Mouse (Mus musculus): ENCODE data around the gene Zfp853. TPM values are rescaled to one million over a fixed set of nuclear protein-coding genes. Genes with fewer than 3 reads are reported as not detected.

Gene Zfp853
- polyA plus RNA-seq, 1 experiment from 2014 or later = 0.05 TPM

DNA sequence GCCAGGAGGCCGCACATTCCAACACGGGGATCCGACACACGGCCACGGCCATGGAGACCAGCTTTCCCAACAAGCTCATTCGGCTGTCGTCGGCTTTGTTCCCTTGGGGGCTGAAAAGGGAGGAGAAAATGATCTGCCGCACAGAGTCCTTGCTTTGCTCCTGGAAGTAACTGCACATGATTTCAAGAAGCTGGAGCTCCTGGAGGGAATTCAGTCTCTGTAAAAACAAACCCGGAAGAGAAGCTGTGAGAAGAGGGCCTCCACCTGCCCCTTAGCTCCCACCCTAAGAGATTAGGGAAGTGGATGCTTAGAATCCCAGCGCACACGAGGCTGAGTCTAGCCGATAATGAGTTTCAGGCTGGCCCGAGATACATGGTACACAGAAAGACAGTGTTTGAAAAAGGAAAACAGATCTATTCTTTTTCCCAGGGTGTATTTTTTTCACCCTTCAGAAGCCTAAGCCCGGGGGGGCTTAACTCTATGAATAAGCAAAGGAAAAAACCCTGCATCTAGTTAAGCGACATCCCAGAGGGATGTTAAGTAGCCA, 20.8 kb upstream of the Zfp853 start:
- H3K27me3 ChIP-seq = no peaks in the 10 kb centered on the region
- H3K36me3 ChIP-seq = peaks cover 74% of the 10 kb centered on the region
- H3K27ac ChIP-seq = peak overlapping the region; percentile 98
- H3K4me2 ChIP-seq (replicated peaks) = peak overlapping the region; percentile 93
- under 1% methylated on average over 16 of the region's 16 CpGs for WGBS
- H3K4me1 ChIP-seq (replicated peaks) = peaks cover 42% of the 10 kb centered on the region
- peak; percentile 38 for ATAC-seq
- no peaks in the 10 kb centered on the region for H3K9me3 ChIP-seq
- peak overlapping the region; percentile 98 for H3K9ac ChIP-seq (replicated peaks)
- peak overlapping the region; percentile 91 for H3K4me3 ChIP-seq (replicated peaks)

DNA sequence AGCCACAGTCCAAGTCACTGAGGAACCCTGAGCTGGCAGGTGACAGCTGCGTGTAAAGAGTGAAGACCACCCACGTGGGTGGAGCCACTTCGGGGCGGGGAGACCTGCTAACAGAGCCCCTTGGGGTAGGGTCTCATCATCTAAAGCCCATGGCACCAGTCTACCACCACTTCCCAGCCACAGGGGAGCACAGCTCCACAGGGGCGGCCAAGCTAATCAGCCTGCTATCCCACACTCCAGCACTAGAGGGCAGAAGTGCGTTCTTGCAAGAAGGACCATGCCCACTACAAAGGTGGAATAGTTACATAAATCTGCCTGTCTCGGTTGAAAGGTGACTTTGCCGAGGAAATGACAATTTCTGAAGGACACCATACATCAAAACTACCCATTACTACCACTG, 18.5 kb upstream of the Zfp853 start:
- ATAC-seq = no peak
- Histone ChIP-seq H3K9ac (replicated peaks) (no peak overlapping the region), H3K9me3 (no peaks in the 10 kb centered on the region), H3K27ac (no peak overlapping the region), H3K27me3 (no peaks in the 10 kb centered on the region), H3K4me3 (replicated peaks) (no peak overlapping the region), H3K4me2 (replicated peaks) (no peak overlapping the region), H3K4me1 (replicated peaks) (peaks cover 46% of the 10 kb centered on the region), H3K36me3 (peaks cover 75% of the 10 kb centered on the region)
- 68% methylated on average over 8 of the region's 8 CpGs for WGBS

DNA sequence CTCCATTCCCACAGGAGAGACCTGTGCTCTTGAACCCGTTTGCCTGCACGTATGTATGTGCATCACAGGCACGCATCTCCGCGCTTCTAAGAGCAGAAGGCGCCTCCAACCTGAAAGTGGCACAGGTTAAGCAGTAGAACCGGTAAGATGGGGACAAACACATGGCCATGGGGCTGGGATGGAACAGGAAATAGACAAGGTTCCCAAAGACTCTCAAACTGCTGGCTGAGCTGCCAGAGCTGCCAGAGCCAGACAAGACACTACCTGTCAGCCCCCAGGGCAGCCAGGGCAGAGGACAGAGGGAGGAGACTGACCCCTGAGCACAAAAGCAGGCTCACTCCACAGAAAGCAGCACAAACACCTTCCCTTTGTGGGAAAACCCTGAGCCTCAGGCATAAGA, 16.5 kb upstream of the Zfp853 start:
- 96% methylated on average over 7 of the region's 7 CpGs for WGBS
- ATAC-seq = no peak

DNA sequence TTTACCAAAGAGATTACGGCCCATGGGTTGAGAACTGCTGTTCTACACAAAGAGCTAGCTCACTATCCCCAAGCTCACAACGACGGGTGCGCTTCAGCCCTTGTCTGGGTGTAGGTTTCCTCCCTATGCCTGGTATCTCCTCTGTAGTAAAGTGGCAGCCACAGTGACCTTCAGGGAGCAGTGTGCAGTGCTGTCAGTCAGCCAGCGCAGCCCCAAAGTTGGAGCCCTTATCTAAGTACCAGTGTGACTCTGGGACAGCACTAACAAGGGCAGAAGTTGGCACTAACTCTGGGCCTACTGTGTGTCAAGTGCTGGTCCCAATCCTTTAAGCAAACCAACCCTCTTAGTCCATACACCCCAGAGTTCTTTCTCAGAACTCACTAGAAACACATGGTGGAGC, 15.4 kb upstream of the Zfp853 start:
- H3K27me3 ChIP-seq = no peaks in the 10 kb centered on the region
- H3K4me2 ChIP-seq (replicated peaks) = no peak overlapping the region
- H3K4me1 ChIP-seq (replicated peaks) = peaks cover 39% of the 10 kb centered on the region
- H3K36me3 ChIP-seq = peaks cover 92% of the 10 kb centered on the region
- H3K9ac ChIP-seq (replicated peaks) = no peak overlapping the region
- no peaks in the 10 kb centered on the region for H3K9me3 ChIP-seq
- H3K4me3 ChIP-seq (replicated peaks) = no peak overlapping the region
- 91% methylated on average over 5 of the region's 5 CpGs for WGBS
- no peak for ATAC-seq
- no peak overlapping the region for H3K27ac ChIP-seq

More for the DNA sequence above, 16.5 kb upstream of the Zfp853 start:
- H3K9me3 ChIP-seq = no peaks in the 10 kb centered on the region
- no peak overlapping the region for H3K9ac ChIP-seq (replicated peaks)
- H3K4me1 ChIP-seq (replicated peaks) = peaks cover 44% of the 10 kb centered on the region
- H3K36me3 ChIP-seq = peaks cover 83% of the 10 kb centered on the region
- H3K27me3 ChIP-seq = no peaks in the 10 kb centered on the region
- no peak overlapping the region for H3K4me2 ChIP-seq (replicated peaks)
- no peak overlapping the region for H3K27ac ChIP-seq
- no peak overlapping the region for H3K4me3 ChIP-seq (replicated peaks)

DNA sequence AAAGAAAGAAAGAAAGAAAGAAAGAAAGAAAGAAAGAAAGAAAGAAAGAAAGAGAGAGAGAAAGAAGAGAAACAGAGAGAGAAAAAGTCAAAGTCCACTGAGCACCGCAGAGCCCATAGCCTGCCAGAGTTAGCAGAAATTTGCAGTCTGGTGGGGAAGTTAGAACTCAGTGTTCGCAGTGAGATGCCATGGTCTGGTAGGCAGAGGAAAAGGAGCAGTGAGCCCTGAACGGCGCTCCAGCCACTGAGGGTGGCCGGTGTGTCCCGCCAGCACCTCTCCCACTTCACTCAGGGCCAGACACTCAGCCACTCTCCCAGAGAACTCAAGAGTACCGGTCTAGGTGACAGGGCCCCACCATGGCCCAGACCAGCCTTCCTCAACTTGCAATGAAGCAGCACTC, 10.8 kb upstream of the Zfp853 start:
- Histone ChIP-seq H3K4me3 (replicated peaks) (no peak overlapping the region), H3K4me1 (replicated peaks) (peaks cover 5% of the 10 kb centered on the region), H3K27ac (no peak overlapping the region), H3K9me3 (no peaks in the 10 kb centered on the region), H3K9ac (replicated peaks) (no peak overlapping the region), H3K27me3 (no peaks in the 10 kb centered on the region), H3K4me2 (replicated peaks) (no peak overlapping the region), H3K36me3 (peaks cover 98% of the 10 kb centered on the region)
- no peak for ATAC-seq
- 90% methylated on average over 7 of the region's 7 CpGs for WGBS

DNA sequence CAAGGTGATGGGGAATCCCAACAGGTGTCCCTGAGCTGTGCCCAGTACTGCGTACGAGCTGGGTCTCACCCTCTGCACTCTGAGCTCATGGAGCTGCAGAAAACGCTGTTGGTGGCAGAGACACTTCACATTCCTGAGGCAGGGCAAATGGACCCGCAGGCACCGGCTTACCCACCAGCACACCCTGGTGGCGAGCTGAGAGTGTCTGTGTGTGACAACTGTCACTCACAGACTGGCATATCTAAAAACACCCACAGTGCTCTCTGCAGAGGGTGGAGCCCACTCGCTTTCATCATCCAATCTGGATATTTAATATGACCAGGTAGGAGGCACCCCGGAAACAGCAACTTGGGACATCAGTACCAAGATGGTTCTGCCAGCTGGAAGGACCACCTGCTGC, 7.9 kb upstream of the Zfp853 start:
- Histone ChIP-seq H3K27ac (no peak overlapping the region), H3K4me2 (replicated peaks) (no peak overlapping the region), H3K27me3 (no peaks in the 10 kb centered on the region), H3K9me3 (no peaks in the 10 kb centered on the region), H3K4me3 (replicated peaks) (no peak overlapping the region), H3K4me1 (replicated peaks) (no peaks in the 10 kb centered on the region; the same call in 1 of the 2 replicates), H3K36me3 (peaks cover 85% of the 10 kb centered on the region), H3K9ac (replicated peaks) (no peak overlapping the region)
- no peak for ATAC-seq
- 80% methylated on average over 8 of the region's 8 CpGs for WGBS

DNA sequence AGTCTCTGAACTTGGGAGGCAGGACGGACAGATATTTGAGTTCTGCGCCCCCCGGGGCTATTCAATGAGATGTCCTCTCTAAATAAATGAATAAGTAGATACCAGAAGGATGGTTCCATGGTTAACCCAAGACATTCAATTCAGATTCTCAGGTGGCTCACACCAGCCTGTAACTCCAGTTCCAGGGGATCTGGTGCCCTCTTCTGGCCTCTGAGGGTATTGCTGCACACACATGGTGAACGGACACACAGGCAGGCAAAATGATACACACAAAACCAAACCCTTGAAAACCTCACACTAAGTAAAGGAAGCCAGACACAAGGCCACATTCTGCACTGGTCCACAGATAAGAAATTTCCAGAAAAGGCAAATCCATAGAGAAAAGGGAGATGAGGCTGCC, 6.3 kb upstream of the Zfp853 start:
- H3K4me2 ChIP-seq (replicated peaks) = no peak overlapping the region
- no peaks in the 10 kb centered on the region for H3K4me1 ChIP-seq (replicated peaks)
- no peak for ATAC-seq
- no peak overlapping the region for H3K27ac ChIP-seq
- H3K9ac ChIP-seq (replicated peaks) = no peak overlapping the region
- H3K9me3 ChIP-seq = no peaks in the 10 kb centered on the region
- peaks cover 76% of the 10 kb centered on the region for H3K36me3 ChIP-seq
- WGBS = 93% methylated on average over 4 of the region's 4 CpGs
- H3K27me3 ChIP-seq = no peaks in the 10 kb centered on the region
- H3K4me3 ChIP-seq (replicated peaks) = no peak overlapping the region

DNA sequence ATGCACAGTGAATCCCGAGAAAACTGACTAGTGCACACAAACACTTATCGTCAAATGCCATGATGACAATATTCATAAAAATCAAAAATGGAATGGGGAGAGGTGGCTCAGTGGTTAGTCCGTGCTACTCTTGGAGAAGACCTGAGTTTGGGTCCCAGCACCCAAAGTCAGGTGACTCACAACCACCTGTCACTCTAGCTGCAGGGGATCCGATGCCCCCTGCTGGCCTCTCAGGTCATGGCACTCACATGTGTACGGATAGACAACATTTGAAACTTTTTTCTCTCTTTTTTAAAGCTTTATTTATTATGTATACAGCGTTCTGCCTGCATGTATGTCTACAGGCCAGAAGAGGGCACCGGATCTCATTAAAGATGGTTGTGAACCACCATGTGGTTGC, 5.0 kb upstream of the Zfp853 start:
- Histone ChIP-seq H3K9ac (replicated peaks) (no peak overlapping the region), H3K36me3 (peaks cover 66% of the 10 kb centered on the region), H3K9me3 (no peaks in the 10 kb centered on the region), H3K4me1 (replicated peaks) (peaks cover 5% of the 10 kb centered on the region), H3K4me3 (replicated peaks) (no peak overlapping the region), H3K27ac (no peak overlapping the region), H3K4me2 (replicated peaks) (no peak overlapping the region), H3K27me3 (peaks cover 13% of the 10 kb centered on the region)
- ATAC-seq = no peak
- WGBS = 92% methylated on average over 7 of the region's 7 CpGs

DNA sequence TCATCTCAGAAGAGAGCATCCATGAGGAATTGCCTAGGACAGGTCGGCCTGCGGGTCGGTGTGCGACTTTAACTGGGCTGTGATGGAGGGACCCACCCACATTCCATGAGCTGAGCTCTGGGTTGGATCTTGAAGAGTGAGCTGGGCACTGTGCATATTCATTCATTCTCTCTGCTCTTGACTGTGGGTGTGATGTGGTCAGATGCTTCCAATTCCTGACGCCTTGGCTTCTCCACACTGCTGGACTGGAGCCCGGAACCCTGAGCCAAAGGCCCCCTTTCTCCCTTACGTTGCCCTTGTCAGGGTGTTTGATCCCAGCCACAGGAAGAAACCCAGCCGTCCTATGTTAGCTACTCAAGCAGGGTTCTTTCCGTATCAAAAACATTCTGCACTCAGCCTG, 4.6 kb upstream of the Zfp853 start:
- WGBS = 96% methylated on average over 9 of the region's 9 CpGs
- Histone ChIP-seq H3K9ac (replicated peaks) (no peak overlapping the region), H3K4me3 (replicated peaks) (no peak overlapping the region), H3K36me3 (peaks cover 61% of the 10 kb centered on the region), H3K4me1 (replicated peaks) (peaks cover 9% of the 10 kb centered on the region), H3K27ac (no peak overlapping the region), H3K9me3 (no peaks in the 10 kb centered on the region), H3K27me3 (peaks cover 17% of the 10 kb centered on the region), H3K4me2 (replicated peaks) (no peak overlapping the region)
- ATAC-seq = no peak

DNA sequence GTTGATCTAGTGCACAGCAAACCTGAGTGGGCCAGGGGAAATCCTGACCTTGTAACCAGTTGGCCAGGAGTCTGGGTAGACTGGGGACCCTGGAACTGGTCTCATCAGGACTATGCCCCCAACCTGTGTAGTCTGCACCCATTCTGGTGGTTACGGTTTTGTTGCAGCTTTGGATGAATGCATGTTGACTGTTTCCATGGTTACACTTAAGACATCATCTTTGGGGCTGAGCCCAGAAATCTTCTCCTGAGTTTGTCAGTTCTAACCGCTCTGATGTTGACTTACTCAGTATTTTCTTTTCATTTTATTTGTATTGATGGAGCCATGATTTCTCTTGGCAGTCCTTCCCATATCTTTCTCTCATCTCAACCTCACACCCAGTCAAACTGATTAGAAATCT, 1.9 kb upstream of the Zfp853 start:
- peaks cover 35% of the 10 kb centered on the region for H3K36me3 ChIP-seq
- 95% methylated on average over 2 of the region's 2 CpGs for WGBS
- H3K27me3 ChIP-seq = peaks cover 43% of the 10 kb centered on the region
- no peak overlapping the region for H3K4me3 ChIP-seq (replicated peaks)
- no peak overlapping the region for H3K4me2 ChIP-seq (replicated peaks)
- no peak overlapping the region for H3K9ac ChIP-seq (replicated peaks)
- H3K27ac ChIP-seq = no peak overlapping the region
- H3K4me1 ChIP-seq (replicated peaks) = peaks cover 11% of the 10 kb centered on the region
- H3K9me3 ChIP-seq = no peaks in the 10 kb centered on the region
- no peak for ATAC-seq

DNA sequence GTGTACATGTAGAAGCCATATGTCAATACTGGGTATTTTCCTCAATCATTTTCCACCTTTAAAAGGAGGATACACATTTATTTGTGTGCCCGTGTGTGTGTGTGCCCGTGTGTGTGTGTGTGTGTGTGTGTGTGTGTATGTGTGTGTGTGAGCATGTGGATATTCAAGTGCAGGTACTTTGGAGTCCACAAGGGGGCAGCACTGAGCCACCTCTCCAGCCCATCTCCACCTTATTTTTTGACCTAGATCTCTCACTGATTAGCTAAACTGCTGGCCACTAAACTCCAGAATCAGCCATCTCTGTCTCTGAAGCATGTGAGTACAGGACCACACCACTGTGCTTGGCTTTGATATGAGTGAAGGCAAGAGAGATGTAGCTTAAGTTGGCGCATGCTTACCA, 1.4 kb upstream of the Zfp853 start:
- 92% methylated on average over 3 of the region's 3 CpGs for WGBS
- Histone ChIP-seq H3K4me1 (replicated peaks) (peaks cover 11% of the 10 kb centered on the region), H3K27me3 (peaks cover 48% of the 10 kb centered on the region), H3K9ac (replicated peaks) (no peak overlapping the region), H3K9me3 (no peaks in the 10 kb centered on the region), H3K27ac (no peak overlapping the region), H3K4me2 (replicated peaks) (no peak overlapping the region), H3K36me3 (peaks cover 30% of the 10 kb centered on the region), H3K4me3 (replicated peaks) (no peak overlapping the region)
- ATAC-seq = no peak

DNA sequence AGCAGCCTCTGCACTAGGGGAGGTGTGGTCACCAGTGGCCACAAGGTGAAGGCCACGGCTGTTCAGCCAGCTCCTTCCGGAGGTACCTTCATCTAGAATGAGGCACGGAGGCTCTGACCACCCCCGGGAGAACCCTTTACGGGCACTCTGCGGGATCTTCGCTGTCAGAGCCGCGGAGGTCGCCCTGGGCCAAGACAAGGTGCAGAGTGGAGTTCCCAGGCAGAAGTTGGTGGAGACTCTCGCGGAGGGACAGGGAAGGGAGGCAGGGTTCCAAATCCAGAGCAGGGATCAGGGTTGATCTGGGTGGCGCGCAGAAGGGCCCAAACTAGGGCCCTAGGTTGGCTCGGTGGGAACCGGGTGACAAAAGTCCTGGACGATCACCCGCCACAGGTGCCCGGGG, 544 bp downstream of the Zfp853 start:
- Histone ChIP-seq H3K9ac (replicated peaks) (peak overlapping the region; percentile 65), H3K27ac (no peak overlapping the region), H3K36me3 (peaks cover 10% of the 10 kb centered on the region), H3K4me3 (replicated peaks) (peak overlapping the region; percentile 43), H3K27me3 (peaks cover 68% of the 10 kb centered on the region), H3K4me2 (replicated peaks) (peak overlapping the region; percentile 69), H3K9me3 (no peaks in the 10 kb centered on the region), H3K4me1 (replicated peaks) (peaks cover 18% of the 10 kb centered on the region)
- 3% methylated on average over 18 of the region's 19 CpGs for WGBS
- peak; percentile 7; the same call in 1 of the 2 replicates for ATAC-seq

DNA sequence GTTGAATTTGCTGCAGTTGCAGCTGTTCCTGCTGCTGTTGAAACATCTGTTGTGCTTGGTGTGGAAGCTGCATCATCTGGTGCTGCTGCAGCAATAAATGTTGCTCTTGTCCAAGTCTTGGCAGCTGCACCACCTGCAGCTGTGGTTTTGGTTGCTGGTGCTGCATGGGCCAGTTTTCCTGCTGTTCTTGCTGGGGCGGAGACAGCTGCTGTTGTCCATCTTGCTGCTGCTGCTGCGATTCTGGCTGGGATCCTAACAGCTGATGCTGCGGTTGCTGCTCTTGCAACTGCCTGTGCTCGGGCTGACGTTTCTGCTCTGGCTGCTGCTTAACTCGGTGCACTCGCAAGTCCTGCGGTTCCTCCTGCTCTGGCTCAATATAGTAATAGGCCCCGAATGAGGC, 4.1 kb downstream of the Zfp853 start:
- Histone ChIP-seq H3K9me3 (no peaks in the 10 kb centered on the region), H3K27me3 (peaks cover 89% of the 10 kb centered on the region), H3K27ac (no peak overlapping the region), H3K9ac (replicated peaks) (no peak overlapping the region), H3K36me3 (no peaks in the 10 kb centered on the region; the same call in 1 of the 2 replicates), H3K4me3 (replicated peaks) (no peak overlapping the region), H3K4me1 (replicated peaks) (peaks cover 22% of the 10 kb centered on the region), H3K4me2 (replicated peaks) (no peak overlapping the region)
- 76% methylated on average over 9 of the region's 9 CpGs for WGBS
- no peak for ATAC-seq

Measured in midbrain, embryonic 13.5 days (tissue).